Mouse (Mus musculus) heart, embryonic 11.5 days (tissue): ENCODE data around the gene Cfap77. TPM values are rescaled to one million over a fixed set of nuclear protein-coding genes. Genes with fewer than 3 reads are reported as not detected.
"Not testable (repeated sequence)": the region's sequence is repeated elsewhere in the genome, so short reads cannot be mapped to it uniquely, and the experiment has no call there.

ENCODE experiments used
- ATAC-seq: fragments of 200-750 bp; cut with Nextera tagmentation; replicated peaks from 2 replicates; pipeline ENCODE4 v1.8.0; 2017; ENCODE audit warnings: moderate library complexity; ENCODE audit not compliant: insufficient number of reproducible peaks, low FRiP score, low TSS enrichment
- H3K27ac ChIP-seq: fragments of 300-500 bp; sonication (generic); 2 replicates; pipeline ENCODE4 v1.5.1; 2014; ENCODE audit warnings: mild to moderate bottlenecking, low read depth, low read length
- H3K27me3 ChIP-seq: fragments of 300-500 bp; sonication (generic); 2 replicates; pipeline ENCODE4 v1.6.1; 2014; ENCODE audit warnings: mild to moderate bottlenecking, low read length, mixed read lengths; ENCODE audit not compliant: control insufficient read depth, insufficient read depth
- H3K36me3 ChIP-seq: fragments of 300-500 bp; sonication (generic); 2 replicates; pipeline ENCODE4 v1.6.1; 2014; ENCODE audit warnings: mild to moderate bottlenecking, low read length, moderate library complexity, mixed read lengths; ENCODE audit not compliant: control insufficient read depth, insufficient read depth
- H3K4me1 ChIP-seq: fragments of 300-500 bp; sonication (generic); 2 replicates; pipeline ENCODE4 v1.6.1; 2014; ENCODE audit warnings: low read length; ENCODE audit not compliant: control insufficient read depth, insufficient read depth
- H3K4me2 ChIP-seq: fragments of 300-500 bp; sonication (generic); 2 replicates; pipeline ENCODE4 v1.6.1; 2014; ENCODE audit warnings: mild to moderate bottlenecking, moderate library complexity
- H3K4me3 ChIP-seq: fragments of 300-500 bp; sonication (generic); 2 replicates; pipeline ENCODE4 v1.5.1; 2014; ENCODE audit warnings: low read depth, low read length
- H3K9ac ChIP-seq: fragments of 300-500 bp; sonication (generic); 2 replicates; pipeline ENCODE4 v1.6.1; 2014; ENCODE audit warnings: mild to moderate bottlenecking, low read depth, low read length, moderate library complexity
- H3K9me3 ChIP-seq: fragments of 300-500 bp; sonication (generic); replicated peaks from 2 replicates; pipeline ENCODE4 v1.6.1; 2016; ENCODE audit warnings: low read length; ENCODE audit not compliant: control insufficient read depth
- WGBS: fragments of 180-500 bp; shearing (Covaris S2); extraction: QIAGEN DNeasy Blood & Tissue Kit; methylation state at CpG from one replicate; pipeline ENCODE4 v1.1.7; 2014; ENCODE audit not compliant: insufficient replicate concordance; 5-methylcytosine and 5-hydroxymethylcytosine counted together
- polyA plus RNA-seq: library from polyadenylated mRNA; unstranded; fragments of >200 nt; fragmentation: Nextera tagmentation; extraction: Ambion mirVana; gene quantifications from 2 replicates; pipeline ENCODE4 v1.2.1, GENCODE M21; 2014

Gene Cfap77
- polyA plus RNA-seq, 1 experiment from 2014 or later, result 0.31 TPM

- no peaks in the 10 kb centered on the region for H3K27me3 ChIP-seq
- H3K9ac ChIP-seq, result no peak overlapping the region
- H3K4me2 ChIP-seq, result no peak overlapping the region
- no peaks in the 10 kb centered on the region for H3K9me3 ChIP-seq
- no peak overlapping the region for H3K27ac ChIP-seq
- ATAC-seq, result no peak
- 85% methylated on average over 8 of the region's 8 CpGs for WGBS
- H3K4me3 ChIP-seq, result no peak overlapping the region
- H3K36me3 ChIP-seq, result no peaks in the 10 kb centered on the region
- no peaks in the 10 kb centered on the region for H3K4me1 ChIP-seq
Measured at GRCm38 (mm10) chr2:29095674-29096073, 40.8 kb upstream of the Cfap77 start.

- H3K9ac ChIP-seq, H3K4me1 ChIP-seq, H3K27ac ChIP-seq, ATAC-seq, H3K27me3 ChIP-seq, H3K4me2 ChIP-seq, H3K9me3 ChIP-seq, H3K4me3 ChIP-seq: not testable (repeated sequence)
- peaks cover 14% of the 10 kb centered on the region for H3K36me3 ChIP-seq
- 95% methylated on average over 6 of the region's 6 CpGs for WGBS
Measured at GRCm38 (mm10) chr2:29089276-29089675, 34.4 kb upstream of the Cfap77 start.

GRCm38 (mm10) chr2:29086026-29086425 lies 31.2 kb upstream of the Cfap77 start:
- H3K27me3 ChIP-seq, result no peaks in the 10 kb centered on the region
- peaks cover 29% of the 10 kb centered on the region for H3K36me3 ChIP-seq
- no peak overlapping the region for H3K4me3 ChIP-seq
- H3K9me3 ChIP-seq, result no peaks in the 10 kb centered on the region
- ATAC-seq, result no peak
- H3K27ac ChIP-seq, result no peak overlapping the region
- WGBS, result 93% methylated on average over 7 of the region's 7 CpGs
- H3K9ac ChIP-seq, result no peak overlapping the region
- no peaks in the 10 kb centered on the region for H3K4me1 ChIP-seq
- no peak overlapping the region for H3K4me2 ChIP-seq

- H3K4me1 ChIP-seq, result no peaks in the 10 kb centered on the region
- H3K9me3 ChIP-seq, result no peaks in the 10 kb centered on the region
- peaks cover 41% of the 10 kb centered on the region for H3K36me3 ChIP-seq
- WGBS, result 69% methylated on average over 3 of the region's 3 CpGs
- no peak overlapping the region for H3K4me3 ChIP-seq
- ATAC-seq, result no peak
- no peak overlapping the region for H3K9ac ChIP-seq
- no peak overlapping the region for H3K27ac ChIP-seq
- no peaks in the 10 kb centered on the region for H3K27me3 ChIP-seq
- H3K4me2 ChIP-seq, result no peak overlapping the region
Measured at GRCm38 (mm10) chr2:29081965-29082364, 27.1 kb upstream of the Cfap77 start.

GRCm38 (mm10) chr2:29076226-29076625 lies 21.4 kb upstream of the Cfap77 start:
- H3K36me3 ChIP-seq, result peaks cover 31% of the 10 kb centered on the region
- H3K4me3 ChIP-seq, result no peak overlapping the region
- no peak for ATAC-seq
- H3K9me3 ChIP-seq, result no peaks in the 10 kb centered on the region
- no peaks in the 10 kb centered on the region for H3K27me3 ChIP-seq
- no peak overlapping the region for H3K9ac ChIP-seq
- no peak overlapping the region for H3K4me2 ChIP-seq
- peaks cover 4% of the 10 kb centered on the region; the same call in 1 of the 2 replicates for H3K4me1 ChIP-seq
- H3K27ac ChIP-seq, result no peak overlapping the region
- WGBS, result 68% methylated on average over 2 of the region's 2 CpGs

GRCm38 (mm10) chr2:29075331-29076070 lies 20.6 kb upstream of the Cfap77 start:
- ATAC-seq, result no peak
- WGBS, result 80% methylated on average over 11 of the region's 11 CpGs
- peaks cover 4% of the 10 kb centered on the region; the same call in 1 of the 2 replicates for H3K4me1 ChIP-seq
- peaks cover 31% of the 10 kb centered on the region for H3K36me3 ChIP-seq
- no peak overlapping the region for H3K4me2 ChIP-seq
- H3K9me3 ChIP-seq, result no peaks in the 10 kb centered on the region
- peak overlapping the region; percentile 50; the same call in 1 of the 2 replicates for H3K27ac ChIP-seq
- H3K27me3 ChIP-seq, result no peaks in the 10 kb centered on the region
- no peak overlapping the region for H3K9ac ChIP-seq
- H3K4me3 ChIP-seq, result no peak overlapping the region

GRCm38 (mm10) chr2:29074676-29075075 lies 19.8 kb upstream of the Cfap77 start:
- no peak for ATAC-seq
- Histone ChIP-seq H3K27ac (no peak overlapping the region), H3K4me3 (no peak overlapping the region), H3K9me3 (no peaks in the 10 kb centered on the region), H3K36me3 (peaks cover 29% of the 10 kb centered on the region), H3K4me2 (no peak overlapping the region), H3K9ac (no peak overlapping the region), H3K4me1 (peaks cover 4% of the 10 kb centered on the region; the same call in 1 of the 2 replicates), H3K27me3 (no peaks in the 10 kb centered on the region)
- 81% methylated on average over 7 of the region's 7 CpGs for WGBS

- Histone ChIP-seq H3K9me3 (no peaks in the 10 kb centered on the region), H3K4me2 (no peak overlapping the region), H3K27ac (no peak overlapping the region), H3K4me1 (no peaks in the 10 kb centered on the region), H3K9ac (no peak overlapping the region), H3K4me3 (no peak overlapping the region), H3K36me3 (peaks cover 6% of the 10 kb centered on the region), H3K27me3 (no peaks in the 10 kb centered on the region)
- 59% methylated on average over 7 of the region's 7 CpGs for WGBS
- no peak for ATAC-seq
Measured at GRCm38 (mm10) chr2:29066410-29066809, 11.5 kb upstream of the Cfap77 start.

GRCm38 (mm10) chr2:29065796-29066195 lies 10.9 kb upstream of the Cfap77 start:
- H3K27ac ChIP-seq, result no peak overlapping the region
- H3K4me1 ChIP-seq, result no peaks in the 10 kb centered on the region
- H3K9ac ChIP-seq, result no peak overlapping the region
- H3K27me3 ChIP-seq, result no peaks in the 10 kb centered on the region
- no peak for ATAC-seq
- H3K4me3 ChIP-seq, result no peak overlapping the region
- H3K9me3 ChIP-seq, result no peaks in the 10 kb centered on the region
- H3K36me3 ChIP-seq, result peaks cover under 1% of the 10 kb centered on the region
- WGBS, result 84% methylated on average over 6 of the region's 6 CpGs
- no peak overlapping the region for H3K4me2 ChIP-seq
